Mouse (Mus musculus) ES-Bruce4 (cell line): ENCODE measurements around the gene Tmem123.

ENCODE experiments used
- CTCF ChIP-seq: IDR thresholded peaks from one replicate; pipeline ENCODE4 v1.8.1; 2011; ENCODE audit warnings: low read depth, low read length
- EP300 ChIP-seq: IDR thresholded peaks from 2 replicates; pipeline ENCODE4 v1.6.1; 2011; ENCODE audit warnings: low read depth, low read length; ENCODE audit not compliant: insufficient read depth

- TF ChIP-seq CTCF (no peak), EP300 (no peak)
Measured at GRCm38 (mm10) chr9:7788411-7788810, 24.6 kb downstream of the Tmem123 start.
